Mouse (Mus musculus): ENCODE results near the gene Cbx8. TPM values are rescaled to one million over a fixed set of nuclear protein-coding genes. Genes with fewer than 3 reads are reported as not detected.

Cbx8 gene
- polyA plus RNA-seq, 1 experiment from 2014 or later: 15.1 TPM

- H3K4me1 ChIP-seq: peaks cover 71% of the 10 kb centered on the region
- 3% methylated on average over 15 of the region's 15 CpGs for WGBS
Measured at GRCm38 (mm10) chr11:119051927-119052660, 11.3 kb upstream of the Cbx8 start.

GRCm38 (mm10) chr11:119051426-119051825, 10.7 kb upstream of the Cbx8 start:
- Histone ChIP-seq H3K27ac (no peak overlapping the region), H3K4me1 (peaks cover 71% of the 10 kb centered on the region), H3K4me3 (no peak overlapping the region), H3K27me3 (ENCODE audit: low read depth, poor library complexity, severe bottlenecking) (peaks cover 95% of the 10 kb centered on the region), H3K36me3 (no peaks in the 10 kb centered on the region), H3K9me3 (replicated peaks) (no peaks in the 10 kb centered on the region)
- no peak for DNase-seq (ENCODE audit: low spot score)

More at GRCm38 (mm10) chr11:119051927-119052660, 11.3 kb upstream of the Cbx8 start:
- Histone ChIP-seq H3K27me3 (ENCODE audit: low read depth, poor library complexity, severe bottlenecking) (peaks cover 94% of the 10 kb centered on the region), H3K4me3 (peak overlapping the region; percentile 55), H3K27ac (peak overlapping the region; percentile 93), H3K36me3 (no peaks in the 10 kb centered on the region), H3K9me3 (replicated peaks) (no peaks in the 10 kb centered on the region)
- peak; percentile 56 for DNase-seq (ENCODE audit: low spot score)

- Histone ChIP-seq H3K4me3 (no peak overlapping the region), H3K36me3 (no peaks in the 10 kb centered on the region), H3K9me3 (replicated peaks) (no peaks in the 10 kb centered on the region), H3K4me1 (peaks cover 71% of the 10 kb centered on the region), H3K27me3 (ENCODE audit: low read depth, poor library complexity, severe bottlenecking) (peaks cover 95% of the 10 kb centered on the region), H3K27ac (no peak overlapping the region)
- WGBS: 13% methylated on average over 2 of the region's 2 CpGs
- no peak for DNase-seq (ENCODE audit: low spot score)
Measured at GRCm38 (mm10) chr11:119050361-119050760, 9.6 kb upstream of the Cbx8 start.

GRCm38 (mm10) chr11:119048133-119048510, 7.4 kb upstream of the Cbx8 start:
- peak overlapping the region; percentile 47 for H3K4me3 ChIP-seq
- peak overlapping the region; percentile 76 for H3K27ac ChIP-seq
- H3K27me3 ChIP-seq (ENCODE audit: low read depth, poor library complexity, severe bottlenecking): peaks cover 97% of the 10 kb centered on the region
- WGBS: 0% methylated on average over 13 of the region's 13 CpGs
- DNase-seq (ENCODE audit: low spot score): no peak
- H3K36me3 ChIP-seq: no peaks in the 10 kb centered on the region
- H3K9me3 ChIP-seq (replicated peaks): no peaks in the 10 kb centered on the region
- peaks cover 71% of the 10 kb centered on the region for H3K4me1 ChIP-seq

- H3K9me3 ChIP-seq (replicated peaks): no peaks in the 10 kb centered on the region
- peak overlapping the region; percentile 47 for H3K4me3 ChIP-seq
- under 1% methylated on average over 43 of the region's 43 CpGs for WGBS
- peak; percentile 79 for DNase-seq (ENCODE audit: low spot score)
- no peaks in the 10 kb centered on the region for H3K36me3 ChIP-seq
- H3K27me3 ChIP-seq (ENCODE audit: low read depth, poor library complexity, severe bottlenecking): peaks cover 99% of the 10 kb centered on the region
- H3K27ac ChIP-seq: peak overlapping the region; percentile 76
- H3K4me1 ChIP-seq: peaks cover 71% of the 10 kb centered on the region
Measured at GRCm38 (mm10) chr11:119047261-119048132, 6.7 kb upstream of the Cbx8 start.

GRCm38 (mm10) chr11:119046601-119047245, 6.0 kb upstream of the Cbx8 start:
- Histone ChIP-seq H3K9me3 (replicated peaks) (no peaks in the 10 kb centered on the region), H3K27me3 (ENCODE audit: low read depth, poor library complexity, severe bottlenecking) (peaks cover 99% of the 10 kb centered on the region), H3K4me1 (peaks cover 71% of the 10 kb centered on the region), H3K36me3 (no peaks in the 10 kb centered on the region), H3K27ac (peak overlapping the region; percentile 76), H3K4me3 (peak overlapping the region; percentile 47)
- WGBS: under 1% methylated on average over 39 of the region's 39 CpGs
- DNase-seq (ENCODE audit: low spot score): peak; percentile 84

- Histone ChIP-seq H3K4me1 (peaks cover 86% of the 10 kb centered on the region), H3K27ac (peak overlapping the region; percentile 92), H3K9me3 (replicated peaks) (no peaks in the 10 kb centered on the region), H3K4me3 (peak overlapping the region; percentile 73), H3K27me3 (ENCODE audit: low read depth, poor library complexity, severe bottlenecking) (peaks cover 88% of the 10 kb centered on the region), H3K36me3 (no peaks in the 10 kb centered on the region)
- WGBS: under 1% methylated on average over 41 of the region's 41 CpGs
- DNase-seq (ENCODE audit: low spot score): peak; percentile 75
Measured at GRCm38 (mm10) chr11:119044551-119045337, 4.0 kb upstream of the Cbx8 start.

- WGBS: 3% methylated on average over 10 of the region's 10 CpGs
- DNase-seq (ENCODE audit: low spot score): peak; percentile 72
- Histone ChIP-seq H3K27me3 (ENCODE audit: low read depth, poor library complexity, severe bottlenecking) (peaks cover 88% of the 10 kb centered on the region), H3K9me3 (replicated peaks) (no peaks in the 10 kb centered on the region), H3K4me1 (peaks cover 93% of the 10 kb centered on the region), H3K27ac (peak overlapping the region; percentile 92), H3K36me3 (peaks cover 5% of the 10 kb centered on the region), H3K4me3 (peak overlapping the region; percentile 73)
Measured at GRCm38 (mm10) chr11:119043761-119044550, 3.2 kb upstream of the Cbx8 start.

GRCm38 (mm10) chr11:119043273-119043540, 2.4 kb upstream of the Cbx8 start:
- no peak for DNase-seq (ENCODE audit: low spot score)
- Histone ChIP-seq H3K27ac (peak overlapping the region; percentile 92), H3K9me3 (replicated peaks) (no peaks in the 10 kb centered on the region), H3K27me3 (ENCODE audit: low read depth, poor library complexity, severe bottlenecking) (peaks cover 88% of the 10 kb centered on the region), H3K4me1 (peaks cover 95% of the 10 kb centered on the region), H3K36me3 (peaks cover 11% of the 10 kb centered on the region), H3K4me3 (peak overlapping the region; percentile 73)
- 0% methylated on average over 4 of the region's 4 CpGs for WGBS

- Histone ChIP-seq H3K36me3 (peaks cover 11% of the 10 kb centered on the region), H3K27me3 (ENCODE audit: low read depth, poor library complexity, severe bottlenecking) (peaks cover 88% of the 10 kb centered on the region), H3K4me1 (peaks cover 95% of the 10 kb centered on the region), H3K9me3 (replicated peaks) (no peaks in the 10 kb centered on the region), H3K4me3 (peak overlapping the region; percentile 73), H3K27ac (peak overlapping the region; percentile 92)
- peak; percentile 85 for DNase-seq (ENCODE audit: low spot score)
- under 1% methylated on average over 52 of the region's 52 CpGs for WGBS
Measured at GRCm38 (mm10) chr11:119042466-119043272, 1.9 kb upstream of the Cbx8 start.

GRCm38 (mm10) chr11:119041750-119042465, 1.1 kb upstream of the Cbx8 start:
- Histone ChIP-seq H3K4me3 (peak overlapping the region; percentile 73), H3K4me1 (peaks cover 95% of the 10 kb centered on the region), H3K9me3 (replicated peaks) (no peaks in the 10 kb centered on the region), H3K27ac (peak overlapping the region; percentile 92), H3K36me3 (peaks cover 11% of the 10 kb centered on the region), H3K27me3 (ENCODE audit: low read depth, poor library complexity, severe bottlenecking) (peaks cover 88% of the 10 kb centered on the region)
- DNase-seq (ENCODE audit: low spot score): no peak
- under 1% methylated on average over 31 of the region's 31 CpGs for WGBS
